Mouse (Mus musculus) gastrocnemius, postnatal 4 days (tissue): Measurements from ENCODE around the gene Zic2. TPM values are rescaled to one million over a fixed set of nuclear protein-coding genes. Genes with fewer than 3 reads are reported as not detected.

Source experiments
- DNase-seq, 2 experiments: peaks; one replicate each; pipeline ENCODE4 v3.0.0; 2021 to 2022; ENCODE audit warnings: low spot score in 2 of 2, mixed read lengths in 2 of 2
- total RNA-seq, 2 experiments: library from RNA; stranded (reverse); gene quantifications; 2 replicates each; pipeline ENCODE4 v1.2.3; 2021

Gene Zic2
- total RNA-seq, 2 experiments from 2014 or later, result 0.18 TPM; not detected in 1

DNA sequence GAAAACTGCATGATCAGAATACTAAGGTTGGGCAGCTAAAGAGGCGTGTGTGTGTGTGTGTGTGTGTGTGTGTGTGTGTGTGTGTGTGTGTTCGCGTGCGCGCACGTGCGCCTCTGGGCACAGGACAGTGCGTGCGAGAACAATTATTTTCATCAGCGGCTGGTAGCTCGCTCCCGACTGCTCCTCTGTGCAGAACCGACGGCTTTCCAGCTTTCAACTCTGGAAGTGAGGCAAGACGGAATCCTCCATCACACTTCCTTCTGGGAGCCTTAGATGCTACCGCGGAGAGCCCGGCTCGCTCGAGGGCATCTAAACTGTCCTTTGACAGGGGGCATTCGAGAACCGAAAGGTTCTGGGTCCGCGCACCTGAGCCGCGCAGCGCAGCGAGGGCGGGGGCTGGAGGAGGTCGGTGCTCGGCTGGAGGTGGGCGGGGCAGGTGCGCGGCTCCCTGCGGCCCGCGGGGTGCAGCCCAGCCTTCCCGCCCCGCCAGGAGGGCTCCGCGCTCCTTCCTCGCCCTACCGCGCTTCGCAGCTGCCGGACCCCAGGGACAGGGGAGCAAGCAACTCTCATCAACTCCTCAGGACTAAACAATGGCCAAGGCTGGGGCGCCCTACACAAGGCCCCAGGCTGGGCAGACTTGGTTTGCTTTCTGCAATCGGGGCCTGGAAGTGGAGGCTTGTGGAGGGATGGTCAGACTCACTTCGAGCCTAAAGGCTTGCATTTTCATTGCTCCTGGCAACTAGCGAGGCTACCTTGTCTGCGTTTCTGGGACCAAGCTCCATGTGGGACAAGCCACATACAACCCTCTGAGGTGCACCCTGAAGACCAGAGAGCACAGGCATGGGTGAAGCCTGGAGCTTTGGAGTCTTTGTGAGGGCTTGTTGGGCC is 15.4 kb downstream of the Zic2 start, which contains the start of gene Gm10837:
Gm10837 (plus strand) TSS at position 146 of the 888 bp plus-strand sequence.
- no peak for DNase-seq

- DNase-seq, result no peak
Measured at GRCm38 (mm10) chr14:122491521-122491920, 16.3 kb downstream of the Zic2 start.

GRCm38 (mm10) chr14:122492015-122492414 is 16.8 kb downstream of the Zic2 start:
- no peak for DNase-seq

- DNase-seq, result no peak
Measured at GRCm38 (mm10) chr14:122509058-122509457, 33.8 kb downstream of the Zic2 start.

- DNase-seq, result no peak
Measured at GRCm38 (mm10) chr14:122511519-122511918, 36.3 kb downstream of the Zic2 start.

GRCm38 (mm10) chr14:122513511-122514036 is 38.3 kb downstream of the Zic2 start:
- DNase-seq, result no peak

DNA sequence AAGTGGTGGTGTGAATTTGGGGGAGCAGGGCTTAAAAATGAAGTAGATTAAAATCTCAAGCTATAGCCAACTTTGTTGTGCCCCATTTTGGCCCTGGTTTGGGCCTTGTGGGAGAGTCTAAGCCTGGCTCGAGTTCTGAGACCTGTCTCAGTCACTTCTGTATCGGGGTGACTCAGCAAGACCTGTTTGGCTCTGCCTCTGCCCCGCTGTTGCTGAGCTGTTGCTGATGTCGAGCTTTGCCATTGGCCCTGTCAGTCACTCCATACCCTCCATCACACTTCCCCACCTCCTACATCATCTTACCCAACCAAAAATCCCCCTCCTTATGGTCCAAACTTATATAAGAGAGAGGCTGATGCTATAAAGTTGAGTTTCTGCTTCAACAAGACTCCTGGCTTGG is 53.2 kb downstream of the Zic2 start:
- DNase-seq, result no peak

Other genes with a start within 250 kb of the Zic2 start
- gene Gm5089, start 24.3 kb upstream of the Zic2 start, total RNA-seq, result not detected
- not detected for gene Zic5, start 9.8 kb upstream of the Zic2 start, total RNA-seq
- not detected for gene Gm10837, start 15.2 kb downstream of the Zic2 start, total RNA-seq
- 10 to 100 TPM; 28.4 to 29.2 TPM for gene Pcca, start 58.9 kb downstream of the Zic2 start, total RNA-seq